Mouse (Mus musculus): ENCODE results near the gene Ly6g6d. TPM values are rescaled to one million over a fixed set of nuclear protein-coding genes. Genes with fewer than 3 reads are reported as not detected.

Gene Ly6g6d
- total RNA-seq, 2 experiments from 2014 or later, result 1.1 to 2.2 TPM

- no peak for DNase-seq
These were observed 54.1 kb downstream of the Ly6g6d start for GRCm38 (mm10) chr17:35023756-35024155.

- no peak for DNase-seq
These were observed 54.6 kb downstream of the Ly6g6d start for GRCm38 (mm10) chr17:35023221-35023620.

GRCm38 (mm10) chr17:35022541-35023060 is 55.3 kb downstream of the Ly6g6d start:
- DNase-seq, result no peak

GRCm38 (mm10) chr17:35021842-35022477 is 55.9 kb downstream of the Ly6g6d start:
- no peak for DNase-seq

Other genes with a start within 250 kb of the Ly6g6d start
- gene Stk19, start 241.1 kb downstream of the Ly6g6d start, total RNA-seq (2021), result 10 to 100 TPM; 31.8 to 33.0 TPM
- 10 to 100 TPM; 45.1 to 52.2 TPM for gene Dxo, start 241.0 kb downstream of the Ly6g6d start, total RNA-seq (2021)
- gene Skiv2l, start 227.9 kb downstream of the Ly6g6d start, total RNA-seq (2021), result 10 to 100 TPM; 49.2 to 60.8 TPM
- gene Nelfe, start 227.7 kb downstream of the Ly6g6d start, total RNA-seq (2021), result 10 to 100 TPM; 44.2 to 48.4 TPM
- 100 to 1,000 TPM; 158 to 363 TPM for gene Cfb, start 215.5 kb downstream of the Ly6g6d start, total RNA-seq (2021)
- 10 to 100 TPM; 13.5 to 17.8 TPM for gene Zbtb12, start 198.6 kb downstream of the Ly6g6d start, total RNA-seq (2021)
- under 1 TPM in 1 of 2 experiments, not detected in 1; 0.21 TPM for gene Gm20547, start 196.0 kb downstream of the Ly6g6d start, total RNA-seq (2021)
- 10 to 100 TPM; 41.1 TPM for gene C2, start 179.8 kb downstream of the Ly6g6d start, total RNA-seq (2021)
- gene Ehmt2, start 179.6 kb downstream of the Ly6g6d start, total RNA-seq (2021), result 100 to 1,000 TPM; 113 to 137 TPM
- gene Slc44a4, start 163.6 kb downstream of the Ly6g6d start, total RNA-seq (2021), result 1 to 10 TPM in 1 of 2 experiments, under 1 TPM in 1; 1.00 to 1.2 TPM
- 10 to 100 TPM; 18.6 to 24.2 TPM for gene Neu1, start 146.8 kb downstream of the Ly6g6d start, total RNA-seq (2021)
- gene Hspa1b, start 118.8 kb downstream of the Ly6g6d start, total RNA-seq (2021), result 10 to 100 TPM; 16.4 to 32.9 TPM
- gene Gm20481, start 108.2 kb downstream of the Ly6g6d start, total RNA-seq (2021), result not detected
- 10 to 100 TPM in 1 of 2 experiments, 1 to 10 TPM in 1; 7.3 to 13.6 TPM for gene Hspa1a, start 105.9 kb downstream of the Ly6g6d start, total RNA-seq (2021)
- gene Hspa1l, start 105.4 kb downstream of the Ly6g6d start, total RNA-seq (2021), result 1 to 10 TPM in 1 of 2 experiments, under 1 TPM in 1; 0.75 to 1.4 TPM
- 10 to 100 TPM; 39.0 to 42.8 TPM for gene Lsm2, start 96.2 kb downstream of the Ly6g6d start, total RNA-seq (2021)
- 10 to 100 TPM; 56.5 to 63.0 TPM for gene Vars, start 77.1 kb downstream of the Ly6g6d start, total RNA-seq (2021)
- 1 to 10 TPM in 1 of 2 experiments, under 1 TPM in 1; 0.72 to 1.5 TPM for gene Vwa7, start 61.5 kb downstream of the Ly6g6d start, total RNA-seq (2021)
- gene Sapcd1, start 50.0 kb downstream of the Ly6g6d start, total RNA-seq (2021), result 1 to 10 TPM; 1.1 to 1.6 TPM
- gene Msh5, start 31.3 kb downstream of the Ly6g6d start, total RNA-seq (2021), result 1 to 10 TPM; 2.3 to 5.0 TPM
- gene Clic1, start 28.1 kb downstream of the Ly6g6d start, total RNA-seq (2021), result 100 to 1,000 TPM in 1 of 2 experiments, 10 to 100 TPM in 1; 95.6 to 105 TPM
- 10 to 100 TPM; 35.2 to 51.7 TPM for gene Ddah2, start 19.0 kb downstream of the Ly6g6d start, total RNA-seq (2021)
- not detected for gene Ly6g6c, start 12.7 kb downstream of the Ly6g6d start, total RNA-seq (2021)
- gene Mpig6b, start 11.9 kb downstream of the Ly6g6d start, total RNA-seq (2021), result under 1 TPM; 0.24 to 0.30 TPM
- gene Ly6g6e, start 1.2 kb downstream of the Ly6g6d start, total RNA-seq (2021), result under 1 TPM in 1 of 2 experiments, not detected in 1; 0.27 TPM
- gene Ly6g6f, start 7.5 kb upstream of the Ly6g6d start, total RNA-seq (2021), result under 1 TPM in 1 of 2 experiments, not detected in 1; 0.48 TPM
- gene Abhd16a, start 11.2 kb upstream of the Ly6g6d start, total RNA-seq (2021), result 10 to 100 TPM; 77.2 to 91.4 TPM
- not detected for gene Ly6g5c, start 30.2 kb upstream of the Ly6g6d start, total RNA-seq (2021)
- under 1 TPM; 0.30 to 0.91 TPM for gene Ly6g5b, start 37.4 kb upstream of the Ly6g6d start, total RNA-seq (2021)
- gene Gpank1, start 43.4 kb upstream of the Ly6g6d start, total RNA-seq (2021), result 10 to 100 TPM; 10.8 to 11.4 TPM
- 100 to 1,000 TPM; 198 to 200 TPM for gene Csnk2b, start 44.0 kb upstream of the Ly6g6d start, total RNA-seq (2021)
- gene D17H6S53E, start 48.3 kb upstream of the Ly6g6d start, total RNA-seq (2021), result 10 to 100 TPM; 26.0 to 28.5 TPM
- gene Apom, start 54.0 kb upstream of the Ly6g6d start, total RNA-seq (2021), result 100 to 1,000 TPM in 1 of 2 experiments, 10 to 100 TPM in 1; 44.8 to 115 TPM
- gene Bag6, start 57.1 kb upstream of the Ly6g6d start, total RNA-seq (2021), result 100 to 1,000 TPM; 300 to 349 TPM
- 100 to 1,000 TPM; 182 to 212 TPM for gene Prrc2a, start 86.8 kb upstream of the Ly6g6d start, total RNA-seq (2021)
- gene Aif1, start 98.0 kb upstream of the Ly6g6d start, total RNA-seq (2021), result 1 to 10 TPM; 6.6 to 6.8 TPM
- gene Lst1, start 110.4 kb upstream of the Ly6g6d start, total RNA-seq (2021), result 10 to 100 TPM in 1 of 2 experiments, 1 to 10 TPM in 1; 10.0 to 10.5 TPM
- gene Ltb, start 116.4 kb upstream of the Ly6g6d start, total RNA-seq (2021), result 10 to 100 TPM; 11.5 to 12.6 TPM
- gene Tnf, start 123.9 kb upstream of the Ly6g6d start, total RNA-seq (2021), result 1 to 10 TPM; 1.3 to 1.4 TPM
- gene Lta, start 127.3 kb upstream of the Ly6g6d start, total RNA-seq (2021), result under 1 TPM; 0.81 to 0.97 TPM
- gene Gm16181, start 142.8 kb upstream of the Ly6g6d start, total RNA-seq (2021), result 1 to 10 TPM in 1 of 2 experiments, not detected in 1; 1.3 TPM
- 1 to 10 TPM; 5.6 to 9.4 TPM for gene Atp6v1g2, start 155.6 kb upstream of the Ly6g6d start, total RNA-seq (2021)
- gene Nfkbil1, start 157.7 kb upstream of the Ly6g6d start, total RNA-seq (2021), result 10 to 100 TPM; 17.3 to 17.5 TPM
- 100 to 1,000 TPM; 189 to 235 TPM for gene Ddx39b, start 163.7 kb upstream of the Ly6g6d start, total RNA-seq (2021)
- 100 to 1,000 TPM; 105 to 116 TPM for gene H2-D1, start 184.7 kb upstream of the Ly6g6d start, total RNA-seq (2021)
- gene H2-Q1, start 242.3 kb upstream of the Ly6g6d start, total RNA-seq (2021), result 1 to 10 TPM; 1.4 to 1.5 TPM

All from adrenal gland, postnatal 10 days (tissue).